Mouse (Mus musculus): ENCODE measurements at regions not wholly inside any gene's neighbourhood (a gene's known extent, or its start where the extent isn't known, plus 50 kb on each side); places are given as distances from the start of the nearest gene placed in this dataset.
A peak's percentile ranks its signal among the peaks of the same experiment; 100 is the strongest.

DNA sequence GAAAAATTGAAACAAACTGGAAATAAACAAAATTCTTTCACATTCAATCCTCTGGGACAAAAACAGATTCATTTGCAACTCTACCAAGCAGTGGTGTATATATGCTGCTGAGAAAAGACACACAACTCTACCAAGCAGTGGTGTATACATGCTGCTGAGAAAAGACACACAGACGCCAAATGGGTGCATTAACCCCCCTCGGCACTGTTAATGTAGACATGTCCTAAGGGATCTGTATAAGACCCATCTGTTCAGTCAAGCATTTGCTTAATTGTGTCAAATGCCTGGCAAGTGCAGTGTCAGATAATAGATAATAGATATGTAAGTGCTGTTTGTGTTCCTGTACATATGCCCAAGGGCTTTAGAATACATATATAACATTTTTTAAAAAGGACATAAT, 1035.2 kb upstream of the B3galt2 start:
- DNase-seq (ENCODE audit: low spot score): no peak
- no peak for TF ChIP-seq CTCF (IDR thresholded peaks at IDR 0.05; ENCODE audit: low read depth)
- Histone ChIP-seq H3K4me1 (replicated peaks; ENCODE audit: insufficient read depth, low read length) (no peaks in the 10 kb centered on the region), H3K9ac (ENCODE audit: low read depth, low read length) (no peak overlapping the region), H3K27me3 (ENCODE audit: insufficient read depth, low read length) (no peaks in the 10 kb centered on the region), H3K4me3 (replicated peaks; ENCODE audit: low read depth, low read length) (no peak overlapping the region), H3K9me3 (replicated peaks; ENCODE audit: low read length) (no peaks in the 10 kb centered on the region), H3K27ac (no peak overlapping the region), H3K4me2 (ENCODE audit: low read length) (no peak overlapping the region), H3K36me3 (ENCODE audit: insufficient read depth, low read length) (no peaks in the 10 kb centered on the region)
- ATAC-seq (replicated peaks; ENCODE audit: low FRiP score, low read depth): no peak
- WGBS: 77% methylated on average over 2 of the region's 2 CpGs

DNA sequence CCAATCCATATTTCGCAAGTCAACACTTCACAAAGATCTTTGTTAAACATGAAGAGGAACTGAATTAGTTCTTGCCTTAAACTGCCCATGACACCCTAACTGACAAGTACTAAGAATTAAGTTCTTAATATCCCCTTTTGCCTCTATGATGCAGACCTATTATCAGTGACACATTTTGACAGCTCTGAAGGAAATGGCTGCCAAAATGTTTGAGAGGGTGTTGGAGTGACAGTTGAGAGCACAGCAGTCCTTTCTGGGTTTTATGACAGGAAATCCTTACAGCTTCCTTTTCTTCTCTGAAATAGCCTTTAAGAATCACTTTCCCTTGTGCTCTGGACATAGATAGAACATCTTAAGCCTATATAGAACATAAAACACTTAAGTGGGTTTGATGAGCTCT, 1034.4 kb upstream of the B3galt2 start:
- Histone ChIP-seq H3K4me3 (replicated peaks; ENCODE audit: low read depth, low read length) (no peak overlapping the region), H3K9ac (ENCODE audit: low read depth, low read length) (no peak overlapping the region), H3K27ac (no peak overlapping the region), H3K4me1 (replicated peaks; ENCODE audit: insufficient read depth, low read length) (no peaks in the 10 kb centered on the region), H3K9me3 (replicated peaks; ENCODE audit: low read length) (no peaks in the 10 kb centered on the region), H3K36me3 (ENCODE audit: insufficient read depth, low read length) (no peaks in the 10 kb centered on the region), H3K27me3 (ENCODE audit: insufficient read depth, low read length) (no peaks in the 10 kb centered on the region), H3K4me2 (ENCODE audit: low read length) (no peak overlapping the region)
- DNase-seq (ENCODE audit: low spot score): no peak
- ATAC-seq (replicated peaks; ENCODE audit: low FRiP score, low read depth): no peak
- no peak for TF ChIP-seq CTCF (IDR thresholded peaks at IDR 0.05; ENCODE audit: low read depth)
- 86% methylated on average over 1 of the region's 1 CpGs for whole genome bisulfite sequencing

DNA sequence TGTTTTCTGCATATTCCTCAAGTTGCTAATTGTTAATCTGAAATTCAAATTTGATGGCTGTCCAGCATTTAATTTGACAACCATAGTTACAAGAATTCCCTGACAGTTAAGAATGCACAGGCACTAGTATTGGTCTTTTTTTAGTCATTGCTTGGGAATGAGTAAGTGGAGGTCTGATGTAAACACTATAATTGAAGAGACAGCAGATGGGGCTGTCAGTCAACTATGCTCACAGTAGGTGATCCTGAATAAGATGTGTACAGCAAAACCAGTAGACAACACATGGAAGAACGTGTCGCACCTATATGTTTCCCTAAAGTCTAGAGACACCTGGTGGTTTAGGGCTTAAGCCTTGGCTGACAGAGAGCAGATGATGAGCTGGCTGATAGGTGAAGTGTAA, 1019.0 kb upstream of the B3galt2 start:
- Histone ChIP-seq H3K9ac (ENCODE audit: low read depth, low read length) (no peak overlapping the region), H3K27ac (no peak overlapping the region), H3K4me1 (replicated peaks; ENCODE audit: insufficient read depth, low read length) (no peaks in the 10 kb centered on the region), H3K36me3 (ENCODE audit: insufficient read depth, low read length) (no peaks in the 10 kb centered on the region), H3K4me3 (replicated peaks; ENCODE audit: low read depth, low read length) (no peak overlapping the region), H3K9me3 (replicated peaks; ENCODE audit: low read length) (no peaks in the 10 kb centered on the region), H3K27me3 (ENCODE audit: insufficient read depth, low read length) (no peaks in the 10 kb centered on the region), H3K4me2 (ENCODE audit: low read length) (no peak overlapping the region)
- DNase-seq (ENCODE audit: low spot score) (no peak), ATAC-seq (replicated peaks; ENCODE audit: low FRiP score, low read depth) (no peak)
- no peak for TF ChIP-seq CTCF (IDR thresholded peaks at IDR 0.05; ENCODE audit: low read depth)
- WGBS: 88% methylated on average over 2 of the region's 2 CpGs

DNA sequence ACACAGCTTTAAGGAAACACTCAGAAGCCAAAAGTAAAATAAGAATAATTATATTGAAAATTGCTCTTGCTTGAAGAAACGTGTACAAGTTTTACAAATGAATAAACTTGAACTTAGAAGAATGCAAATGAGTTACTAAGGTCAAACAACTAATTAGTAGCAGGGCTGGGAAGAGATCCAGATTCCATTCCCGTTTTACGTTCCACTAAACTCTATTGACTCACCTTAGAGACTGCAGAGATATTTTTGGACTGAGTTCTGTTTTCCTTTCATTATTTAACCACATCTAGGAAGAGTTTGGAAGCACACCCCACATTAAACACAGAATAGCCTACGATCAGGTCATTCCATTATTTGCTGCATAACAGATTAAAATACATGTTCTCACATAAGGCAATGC, 1016.2 kb upstream of the B3galt2 start:
- H3K27me3 ChIP-seq (ENCODE audit: insufficient read depth, low read length): no peaks in the 10 kb centered on the region
- no peak overlapping the region for H3K9ac ChIP-seq (ENCODE audit: low read depth, low read length)
- ATAC-seq (replicated peaks; ENCODE audit: low FRiP score, low read depth) (no peak), DNase-seq (ENCODE audit: low spot score) (peak; percentile 2)
- no peaks in the 10 kb centered on the region for H3K9me3 ChIP-seq (replicated peaks; ENCODE audit: low read length)
- H3K4me2 ChIP-seq (ENCODE audit: low read length): no peak overlapping the region
- H3K27ac ChIP-seq: no peak overlapping the region
- 34% methylated on average over 4 of the region's 4 CpGs for WGBS
- H3K36me3 ChIP-seq (ENCODE audit: insufficient read depth, low read length): no peaks in the 10 kb centered on the region
- no peak for TF ChIP-seq CTCF (IDR thresholded peaks at IDR 0.05; ENCODE audit: low read depth)
- no peak overlapping the region for H3K4me3 ChIP-seq (replicated peaks; ENCODE audit: low read depth, low read length)
- no peaks in the 10 kb centered on the region for H3K4me1 ChIP-seq (replicated peaks; ENCODE audit: insufficient read depth, low read length)

DNA sequence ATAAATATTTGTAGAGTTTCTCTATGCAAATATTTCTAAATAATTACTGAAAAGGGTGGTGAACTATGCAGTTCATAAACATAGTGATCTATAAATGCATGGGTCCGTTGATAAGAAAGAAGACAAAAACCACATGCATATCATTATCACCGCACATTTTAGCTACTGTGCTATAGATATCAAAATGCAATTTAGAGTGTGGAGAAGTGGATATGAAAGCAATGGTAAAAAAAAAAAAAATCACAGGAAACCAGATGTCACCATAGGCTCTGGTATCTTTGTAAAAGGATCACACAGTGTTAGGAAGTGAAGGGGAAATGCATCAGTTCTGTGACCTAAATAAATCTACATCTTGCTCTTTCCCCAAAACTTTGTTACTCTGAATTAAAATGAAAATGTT, 985.2 kb upstream of the B3galt2 start:
- H3K4me2 ChIP-seq (ENCODE audit: low read length): no peak overlapping the region
- WGBS: 94% methylated on average over 2 of the region's 2 CpGs
- ATAC-seq (replicated peaks; ENCODE audit: low FRiP score, low read depth): no peak

DNA sequence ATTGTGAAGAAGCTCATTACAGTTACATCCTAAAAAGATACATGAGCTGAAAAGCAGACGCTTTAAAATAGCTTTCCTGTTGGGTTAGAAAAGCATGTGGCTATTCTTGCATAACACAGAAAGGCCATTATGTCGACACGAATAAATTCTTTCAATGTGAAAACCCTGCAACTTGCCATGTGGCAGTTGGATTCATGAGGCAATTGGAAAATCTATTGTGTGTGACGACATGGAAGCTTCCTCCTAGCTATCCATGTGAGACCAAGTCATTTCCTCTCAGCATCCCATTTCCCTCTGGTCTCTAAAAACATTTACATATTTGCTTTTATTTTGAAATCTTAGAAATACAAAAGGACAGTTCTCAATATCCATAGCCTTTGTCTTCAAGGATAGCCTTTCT, 975.2 kb upstream of the B3galt2 start:
- Histone ChIP-seq H3K36me3 (ENCODE audit: insufficient read depth, low read length) (no peaks in the 10 kb centered on the region), H3K4me3 (replicated peaks; ENCODE audit: low read depth, low read length) (no peak overlapping the region), H3K4me1 (replicated peaks; ENCODE audit: insufficient read depth, low read length) (no peaks in the 10 kb centered on the region), H3K27ac (no peak overlapping the region), H3K9ac (ENCODE audit: low read depth, low read length) (no peak overlapping the region), H3K27me3 (ENCODE audit: insufficient read depth, low read length) (no peaks in the 10 kb centered on the region), H3K9me3 (replicated peaks; ENCODE audit: low read length) (no peaks in the 10 kb centered on the region), H3K4me2 (ENCODE audit: low read length) (no peak overlapping the region)
- TF ChIP-seq CTCF (IDR thresholded peaks at IDR 0.05; ENCODE audit: low read depth): no peak
- no peak for ATAC-seq (replicated peaks; ENCODE audit: low FRiP score, low read depth)
- 38% methylated on average over 4 of the region's 4 CpGs for WGBS
- DNase-seq (ENCODE audit: low spot score): no peak

More for the DNA sequence above, 985.2 kb upstream of the B3galt2 start:
- no peak overlapping the region for H3K4me3 ChIP-seq (replicated peaks; ENCODE audit: low read depth, low read length)
- TF ChIP-seq CTCF (IDR thresholded peaks at IDR 0.05; ENCODE audit: low read depth): no peak
- no peak overlapping the region for H3K27ac ChIP-seq
- no peaks in the 10 kb centered on the region for H3K4me1 ChIP-seq (replicated peaks; ENCODE audit: insufficient read depth, low read length)
- no peaks in the 10 kb centered on the region for H3K27me3 ChIP-seq (ENCODE audit: insufficient read depth, low read length)
- no peak overlapping the region for H3K9ac ChIP-seq (ENCODE audit: low read depth, low read length)
- no peaks in the 10 kb centered on the region for H3K36me3 ChIP-seq (ENCODE audit: insufficient read depth, low read length)
- no peaks in the 10 kb centered on the region for H3K9me3 ChIP-seq (replicated peaks; ENCODE audit: low read length)
- no peak for DNase-seq (ENCODE audit: low spot score)

DNA sequence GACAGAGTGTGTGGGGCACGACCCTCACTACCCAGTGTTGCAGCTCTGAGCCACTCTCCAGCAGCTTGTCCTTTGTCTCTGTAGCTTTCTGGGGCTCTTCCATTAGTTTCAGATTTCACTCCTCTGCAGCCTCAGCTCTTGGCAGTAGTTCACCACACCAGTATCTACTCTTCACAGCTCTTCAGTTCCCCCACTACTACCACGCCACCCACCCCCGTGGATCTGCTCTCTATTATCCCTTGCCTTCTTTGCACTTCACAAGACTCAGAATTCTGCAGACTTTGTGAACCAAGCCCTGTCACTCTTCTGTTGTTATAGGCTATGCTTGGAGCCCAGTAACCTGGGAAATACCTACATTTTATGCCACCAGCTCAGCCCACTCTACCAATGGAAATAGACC, 960.5 kb upstream of the B3galt2 start:
- Histone ChIP-seq H3K36me3 (ENCODE audit: insufficient read depth, low read length) (no peaks in the 10 kb centered on the region), H3K4me1 (replicated peaks; ENCODE audit: insufficient read depth, low read length) (no peaks in the 10 kb centered on the region), H3K9me3 (replicated peaks; ENCODE audit: low read length) (no peaks in the 10 kb centered on the region), H3K4me3 (replicated peaks; ENCODE audit: low read depth, low read length) (no peak overlapping the region), H3K27me3 (ENCODE audit: insufficient read depth, low read length) (no peaks in the 10 kb centered on the region), H3K9ac (ENCODE audit: low read depth, low read length) (no peak overlapping the region), H3K27ac (no peak overlapping the region), H3K4me2 (ENCODE audit: low read length) (no peak overlapping the region)
- no peak for TF ChIP-seq CTCF (IDR thresholded peaks at IDR 0.05; ENCODE audit: low read depth)
- ATAC-seq (replicated peaks; ENCODE audit: low FRiP score, low read depth) (no peak), DNase-seq (ENCODE audit: low spot score) (no peak)
- WGBS: 75% methylated on average over 3 of the region's 3 CpGs

Data from kidney, postnatal 0 days (tissue).